Mouse (Mus musculus): ENCODE measurements around the gene Cadm4. TPM values are rescaled to one million over a fixed set of nuclear protein-coding genes. Genes with fewer than 3 reads are reported as not detected.
"Not testable (repeated sequence)": the region's sequence is repeated elsewhere in the genome, so short reads cannot be mapped to it uniquely, and the experiment has no call there.

Cadm4 gene
- polyA plus RNA-seq, 1 experiment from 2014 or later, result 1.9 TPM

DNA sequence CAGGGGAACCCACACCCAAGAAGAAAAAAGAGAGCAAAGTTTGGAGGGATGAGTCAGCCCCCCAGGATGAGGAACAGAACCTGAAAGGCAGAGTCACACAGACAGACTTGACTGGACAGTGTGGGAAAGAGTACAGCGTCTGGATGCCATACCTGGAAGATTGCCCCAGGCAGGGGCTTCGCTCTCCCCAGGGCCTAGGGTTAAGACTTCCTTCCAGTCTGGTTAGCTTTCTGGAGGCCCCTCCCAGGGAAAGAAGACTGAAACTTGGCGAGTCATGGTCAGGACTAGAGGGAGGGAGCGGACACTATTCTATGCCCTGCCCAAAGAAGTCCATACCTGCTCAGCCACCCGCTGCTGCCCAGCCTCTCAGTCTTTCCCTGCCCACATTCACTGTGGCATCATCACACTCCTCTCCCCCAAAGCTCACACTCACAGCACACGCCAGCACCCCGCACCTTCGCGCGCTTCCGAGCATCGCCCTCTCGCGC is 793 bp upstream of the Cadm4 start:
- H3K4me2 ChIP-seq (ENCODE audit: low read depth, low read length), result peak overlapping the region; percentile 96
- no peak overlapping the region for H3K27ac ChIP-seq (replicated peaks; ENCODE audit: low read depth, low read length)
- ATAC-seq (replicated peaks; ENCODE audit: insufficient number of reproducible peaks, low FRiP score, low TSS enrichment, low read depth) (peak; percentile 41; the same call in 1 of the 2 replicates), DNase-seq (ENCODE audit: low spot score) (no peak)
- H3K9ac ChIP-seq (replicated peaks; ENCODE audit: low read length), result peak overlapping the region; percentile 68
- H3K9me3 ChIP-seq (replicated peaks; ENCODE audit: control insufficient read depth, low read length), result no peaks in the 10 kb centered on the region
- WGBS, result 12% methylated on average over 14 of the region's 14 CpGs
- no peaks in the 10 kb centered on the region for H3K36me3 ChIP-seq (replicated peaks; ENCODE audit: control insufficient read depth, insufficient read depth, low read depth, low read length)
- H3K4me1 ChIP-seq (ENCODE audit: control insufficient read depth, insufficient read depth, low read length), result no peaks in the 10 kb centered on the region
- H3K27me3 ChIP-seq (ENCODE audit: control insufficient read depth, insufficient read depth, low read length), result no peaks in the 10 kb centered on the region; the same call in 1 of the 2 replicates
- peak overlapping the region; percentile 66 for H3K4me3 ChIP-seq (ENCODE audit: low read depth, low read length)

DNA sequence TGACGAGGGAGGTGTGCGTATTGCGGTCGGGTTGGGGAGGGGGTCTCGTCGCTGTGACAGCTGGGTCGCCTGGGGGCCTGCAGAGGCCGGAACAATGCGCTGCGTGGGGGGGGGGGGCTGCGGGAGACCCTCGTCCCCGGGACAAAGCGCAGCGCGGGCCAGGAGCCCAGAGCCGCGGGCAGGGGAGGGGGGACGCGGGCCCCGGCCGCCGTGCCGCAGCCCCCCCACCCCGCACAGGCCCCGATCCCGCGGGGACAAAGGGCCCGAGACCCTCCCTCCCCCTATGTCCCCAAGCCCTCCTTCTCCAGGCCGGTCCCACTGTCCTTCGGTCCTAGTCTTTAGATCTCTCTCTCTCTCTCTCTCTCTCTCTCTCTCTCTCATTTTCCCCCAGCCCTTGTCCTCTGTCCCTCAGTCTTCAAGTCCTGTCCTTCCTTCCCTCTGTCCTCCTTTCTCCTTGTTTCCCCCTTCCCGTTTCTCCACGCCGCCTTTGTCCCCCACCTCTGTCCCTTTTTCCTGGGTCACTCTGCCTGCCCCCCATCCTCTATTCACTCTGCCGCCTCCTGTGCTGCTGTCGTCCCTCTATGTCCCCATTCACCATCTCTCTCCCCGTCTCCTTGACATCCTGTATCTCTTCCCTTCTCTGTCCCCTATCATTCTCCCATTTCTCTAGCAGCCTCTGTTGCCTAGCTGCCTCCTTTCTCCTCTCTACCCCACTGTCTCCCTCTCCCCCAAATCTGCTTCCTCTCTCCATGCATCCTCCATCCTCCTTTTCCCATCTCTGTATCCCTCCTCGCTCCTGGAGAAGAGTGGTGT is 591 bp downstream of the Cadm4 start:
- Histone ChIP-seq H3K27ac (replicated peaks; ENCODE audit: low read depth, low read length) (no peak overlapping the region), H3K4me2 (ENCODE audit: low read depth, low read length) (peak overlapping the region; percentile 96), H3K4me1 (ENCODE audit: control insufficient read depth, insufficient read depth, low read length) (no peaks in the 10 kb centered on the region), H3K4me3 (ENCODE audit: low read depth, low read length) (peak overlapping the region; percentile 66), H3K9me3 (replicated peaks; ENCODE audit: control insufficient read depth, low read length) (no peaks in the 10 kb centered on the region), H3K9ac (replicated peaks; ENCODE audit: low read length) (peak overlapping the region; percentile 68), H3K27me3 (ENCODE audit: control insufficient read depth, insufficient read depth, low read length) (no peaks in the 10 kb centered on the region; the same call in 1 of the 2 replicates), H3K36me3 (replicated peaks; ENCODE audit: control insufficient read depth, insufficient read depth, low read depth, low read length) (no peaks in the 10 kb centered on the region)
- DNase-seq (ENCODE audit: low spot score), result no peak
- ATAC-seq (replicated peaks; ENCODE audit: insufficient number of reproducible peaks, low FRiP score, low TSS enrichment, low read depth), result peak; percentile 17; the same call in 1 of the 2 replicates
- WGBS, result 8% methylated on average over 8 of the region's 38 CpGs

DNA sequence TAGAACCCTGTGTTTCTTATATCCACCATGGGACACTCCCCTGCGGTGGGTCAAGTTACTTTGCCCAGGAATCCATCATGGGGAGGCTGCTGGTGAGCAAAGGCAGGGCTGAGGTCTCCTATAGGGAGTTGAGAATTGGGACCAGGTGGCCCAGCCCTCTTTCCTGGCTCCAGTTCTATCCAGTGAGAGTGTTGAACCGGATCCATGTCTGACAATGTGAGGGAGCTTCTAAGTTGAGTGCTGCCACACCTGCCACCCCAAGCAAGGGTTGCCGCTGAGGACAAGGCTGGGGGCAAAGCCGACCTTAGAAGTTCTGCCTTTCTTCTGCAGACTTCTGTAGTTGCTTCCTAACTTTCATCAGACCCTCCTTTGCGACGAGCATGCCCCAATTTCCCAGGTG is 1.5 kb downstream of the Cadm4 start:
- not testable (repeated sequence) for H3K4me2 ChIP-seq (ENCODE audit: low read depth, low read length); ATAC-seq (replicated peaks; ENCODE audit: insufficient number of reproducible peaks, low FRiP score, low TSS enrichment, low read depth); H3K36me3 ChIP-seq (replicated peaks; ENCODE audit: control insufficient read depth, insufficient read depth, low read depth, low read length); DNase-seq (ENCODE audit: low spot score); H3K4me1 ChIP-seq (ENCODE audit: control insufficient read depth, insufficient read depth, low read length); H3K27me3 ChIP-seq (ENCODE audit: control insufficient read depth, insufficient read depth, low read length); H3K9me3 ChIP-seq (replicated peaks; ENCODE audit: control insufficient read depth, low read length); H3K27ac ChIP-seq (replicated peaks; ENCODE audit: low read depth, low read length); H3K4me3 ChIP-seq (ENCODE audit: low read depth, low read length); H3K9ac ChIP-seq (replicated peaks; ENCODE audit: low read length)
- WGBS, result 41% methylated on average over 6 of the region's 6 CpGs

DNA sequence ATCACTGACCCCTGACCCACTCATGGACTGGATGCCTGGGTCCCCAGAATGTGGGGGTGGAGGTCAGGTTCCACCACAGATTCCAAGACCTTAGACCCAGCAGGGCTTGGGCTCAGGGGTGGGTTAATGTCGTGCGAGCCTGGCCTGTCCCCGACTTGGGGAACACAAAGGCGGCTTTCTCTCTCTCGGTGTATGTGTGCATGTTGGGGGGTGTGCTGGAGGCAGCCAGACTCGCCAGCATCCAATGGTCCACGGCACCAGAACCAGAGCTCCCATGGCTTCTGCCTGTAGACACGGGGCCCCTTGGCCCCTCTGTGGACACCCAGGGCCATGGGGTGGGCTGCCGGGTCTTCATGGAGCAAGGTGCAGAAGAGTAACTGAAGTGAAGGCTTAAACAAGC is 3.7 kb downstream of the Cadm4 start:
- no peak for ATAC-seq (replicated peaks; ENCODE audit: insufficient number of reproducible peaks, low FRiP score, low TSS enrichment, low read depth)
- Histone ChIP-seq H3K4me1 (ENCODE audit: control insufficient read depth, insufficient read depth, low read length) (no peaks in the 10 kb centered on the region), H3K27ac (replicated peaks; ENCODE audit: low read depth, low read length) (no peak overlapping the region), H3K36me3 (replicated peaks; ENCODE audit: control insufficient read depth, insufficient read depth, low read depth, low read length) (no peaks in the 10 kb centered on the region), H3K9me3 (replicated peaks; ENCODE audit: control insufficient read depth, low read length) (no peaks in the 10 kb centered on the region), H3K4me2 (ENCODE audit: low read depth, low read length) (no peak overlapping the region), H3K4me3 (ENCODE audit: low read depth, low read length) (no peak overlapping the region), H3K9ac (replicated peaks; ENCODE audit: low read length) (no peak overlapping the region), H3K27me3 (ENCODE audit: control insufficient read depth, insufficient read depth, low read length) (no peaks in the 10 kb centered on the region; the same call in 1 of the 2 replicates)
- WGBS, result 77% methylated on average over 9 of the region's 9 CpGs
- DNase-seq (ENCODE audit: low spot score), result no peak

DNA sequence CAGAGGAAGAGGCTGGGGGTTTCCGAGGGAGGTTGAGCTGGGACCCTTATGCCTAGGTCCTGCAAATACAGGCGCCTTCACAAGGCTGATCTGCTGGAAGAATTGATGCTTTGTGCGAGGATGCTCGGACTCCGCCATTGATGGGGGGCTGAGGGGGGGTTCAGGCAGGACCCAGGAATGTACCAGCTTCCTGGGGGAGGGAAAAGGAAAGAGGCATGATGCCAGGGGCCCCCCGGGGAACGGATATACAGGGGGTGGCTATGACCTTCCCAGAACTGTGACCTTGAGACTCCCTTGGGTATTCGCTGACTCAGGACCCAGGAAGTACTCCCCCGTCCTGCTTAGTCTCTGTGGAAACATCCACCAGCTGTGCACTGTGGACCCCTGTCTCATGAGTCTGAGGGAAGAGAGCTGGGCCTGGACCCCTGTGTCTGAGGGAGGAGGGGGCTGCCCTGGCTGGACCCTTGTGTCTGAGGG is 4.9 kb downstream of the Cadm4 start:
- no peaks in the 10 kb centered on the region for H3K36me3 ChIP-seq (replicated peaks; ENCODE audit: control insufficient read depth, insufficient read depth, low read depth, low read length)
- ATAC-seq (replicated peaks; ENCODE audit: insufficient number of reproducible peaks, low FRiP score, low TSS enrichment, low read depth) (peak; percentile 57), DNase-seq (ENCODE audit: low spot score) (no peak)
- H3K4me3 ChIP-seq (ENCODE audit: low read depth, low read length), result no peak overlapping the region
- H3K27me3 ChIP-seq (ENCODE audit: control insufficient read depth, insufficient read depth, low read length), result no peaks in the 10 kb centered on the region; the same call in 1 of the 2 replicates
- H3K4me2 ChIP-seq (ENCODE audit: low read depth, low read length), result no peak overlapping the region
- H3K9ac ChIP-seq (replicated peaks; ENCODE audit: low read length), result peak overlapping the region; percentile 18; the same call in 1 of the 2 replicates
- H3K27ac ChIP-seq (replicated peaks; ENCODE audit: low read depth, low read length), result peak overlapping the region; percentile 28; the same call in 1 of the 2 replicates
- H3K4me1 ChIP-seq (ENCODE audit: control insufficient read depth, insufficient read depth, low read length), result no peaks in the 10 kb centered on the region
- no peaks in the 10 kb centered on the region for H3K9me3 ChIP-seq (replicated peaks; ENCODE audit: control insufficient read depth, low read length)
- WGBS, result 50% methylated on average over 9 of the region's 9 CpGs

DNA sequence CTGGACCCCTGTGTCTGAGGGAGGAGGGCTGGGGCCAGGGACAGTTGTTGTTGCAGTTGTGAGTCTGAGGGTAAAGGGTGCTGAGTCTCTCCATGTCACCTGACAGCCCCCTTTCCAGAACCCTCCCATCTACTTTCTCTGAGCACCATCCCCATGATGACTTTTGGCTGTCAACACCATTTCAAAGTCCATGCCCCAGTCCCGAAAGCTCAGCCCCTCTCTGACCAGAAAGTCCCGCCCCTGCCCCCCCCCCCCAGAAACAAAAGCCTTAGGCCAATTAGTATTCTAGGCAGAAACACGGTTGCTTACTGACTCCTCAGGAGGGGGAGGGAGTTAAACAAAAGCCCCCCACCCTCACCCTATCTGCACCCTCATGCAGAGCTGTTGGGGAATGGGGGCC is 5.6 kb downstream of the Cadm4 start:
- ATAC-seq (replicated peaks; ENCODE audit: insufficient number of reproducible peaks, low FRiP score, low TSS enrichment, low read depth) (peak; percentile 20; the same call in 1 of the 2 replicates), DNase-seq (ENCODE audit: low spot score) (no peak)
- Histone ChIP-seq H3K4me1 (ENCODE audit: control insufficient read depth, insufficient read depth, low read length) (no peaks in the 10 kb centered on the region), H3K4me3 (ENCODE audit: low read depth, low read length) (no peak overlapping the region), H3K36me3 (replicated peaks; ENCODE audit: control insufficient read depth, insufficient read depth, low read depth, low read length) (no peaks in the 10 kb centered on the region), H3K9me3 (replicated peaks; ENCODE audit: control insufficient read depth, low read length) (no peaks in the 10 kb centered on the region), H3K9ac (replicated peaks; ENCODE audit: low read length) (no peak overlapping the region), H3K4me2 (ENCODE audit: low read depth, low read length) (no peak overlapping the region), H3K27me3 (ENCODE audit: control insufficient read depth, insufficient read depth, low read length) (no peaks in the 10 kb centered on the region), H3K27ac (replicated peaks; ENCODE audit: low read depth, low read length) (no peak overlapping the region)
- 31% methylated on average over 3 of the region's 3 CpGs for WGBS

DNA sequence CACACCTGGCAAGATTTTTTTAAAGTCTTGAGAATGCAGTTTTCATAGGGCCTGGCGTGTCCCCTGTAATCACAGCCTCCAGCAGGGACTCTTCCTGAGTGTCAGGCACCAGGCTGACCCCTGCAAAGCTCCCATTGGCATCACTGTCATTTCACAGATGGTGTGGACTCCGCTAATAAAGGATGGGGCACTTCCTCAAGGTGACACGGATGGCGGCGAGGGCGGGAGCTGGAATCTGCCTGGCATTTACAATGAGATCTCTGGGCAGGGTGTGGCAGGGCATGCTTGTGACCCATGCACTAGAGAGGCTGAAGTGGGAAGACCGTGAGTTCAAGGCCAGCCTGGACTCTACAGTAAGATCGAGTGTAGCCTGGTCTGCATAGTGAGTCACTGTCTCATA is 6.5 kb downstream of the Cadm4 start:
- no peaks in the 10 kb centered on the region for H3K9me3 ChIP-seq (replicated peaks; ENCODE audit: control insufficient read depth, low read length)
- DNase-seq (ENCODE audit: low spot score), result no peak
- H3K9ac ChIP-seq (replicated peaks; ENCODE audit: low read length), result no peak overlapping the region
- no peak overlapping the region for H3K4me3 ChIP-seq (ENCODE audit: low read depth, low read length)
- 83% methylated on average over 8 of the region's 8 CpGs for WGBS
- no peaks in the 10 kb centered on the region for H3K4me1 ChIP-seq (ENCODE audit: control insufficient read depth, insufficient read depth, low read length)
- H3K27ac ChIP-seq (replicated peaks; ENCODE audit: low read depth, low read length), result no peak overlapping the region
- H3K27me3 ChIP-seq (ENCODE audit: control insufficient read depth, insufficient read depth, low read length), result no peaks in the 10 kb centered on the region
- no peak for ATAC-seq (replicated peaks; ENCODE audit: insufficient number of reproducible peaks, low FRiP score, low TSS enrichment, low read depth)
- no peaks in the 10 kb centered on the region for H3K36me3 ChIP-seq (replicated peaks; ENCODE audit: control insufficient read depth, insufficient read depth, low read depth, low read length)
- H3K4me2 ChIP-seq (ENCODE audit: low read depth, low read length), result no peak overlapping the region
